Mouse (Mus musculus) yolk sac, embryonic 10.5 days (tissue): ENCODE data around the gene Ky.
A peak's percentile ranks its signal among the peaks of the same experiment; 100 is the strongest.

Source experiments
- DNase-seq: peaks from one replicate; pipeline ENCODE4 v3.0.0-alpha.2; 2017; ENCODE audit warnings: low spot score

The Ky gene

DNA sequence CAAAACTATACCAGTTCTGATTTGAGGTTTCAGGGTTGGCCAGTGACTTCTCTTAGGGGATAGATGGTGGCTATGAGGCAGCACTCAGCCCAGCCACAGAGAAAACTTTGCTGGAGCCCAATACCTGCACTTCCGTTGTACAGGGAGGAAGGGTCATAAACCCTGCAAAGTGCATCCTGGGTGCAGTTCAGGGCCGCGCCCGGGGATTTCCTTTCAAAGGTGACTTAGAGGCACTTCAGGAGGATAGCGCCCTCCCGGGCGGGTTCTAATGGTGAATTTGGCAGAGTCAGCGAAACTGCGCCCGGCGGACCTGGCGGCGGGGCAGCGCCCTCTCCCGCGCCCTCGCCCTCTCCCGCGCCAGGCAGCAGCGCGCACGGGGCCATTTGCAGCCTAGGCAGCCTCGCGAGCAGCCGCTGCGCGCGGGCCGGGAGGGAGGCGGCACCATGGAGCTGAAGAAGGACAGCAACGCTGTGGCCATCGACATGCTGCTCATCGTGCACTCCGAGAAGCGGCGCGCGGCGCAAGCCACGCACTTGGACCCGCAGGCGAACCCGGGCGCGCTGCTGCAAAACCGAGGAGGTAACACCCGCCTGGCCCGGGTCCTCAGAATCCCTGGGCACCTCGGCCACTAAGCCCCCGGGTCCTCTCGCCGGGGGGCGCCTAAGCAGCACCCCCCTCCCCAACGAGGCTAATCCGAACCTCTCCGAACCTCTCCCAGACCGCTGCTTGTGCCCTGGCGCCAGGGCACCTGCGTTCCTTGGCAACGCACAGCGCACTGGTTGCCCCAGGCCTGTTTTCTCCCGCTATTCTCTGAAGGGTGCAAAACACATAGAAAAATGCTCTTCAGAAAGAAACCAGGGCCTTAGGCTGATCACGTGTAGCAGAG is at the start of gene Ky:
Gene Ky, plus strand, starts transcription at position 51 of the 886 bp plus-strand sequence.
- peak; percentile 66 for DNase-seq

DNA sequence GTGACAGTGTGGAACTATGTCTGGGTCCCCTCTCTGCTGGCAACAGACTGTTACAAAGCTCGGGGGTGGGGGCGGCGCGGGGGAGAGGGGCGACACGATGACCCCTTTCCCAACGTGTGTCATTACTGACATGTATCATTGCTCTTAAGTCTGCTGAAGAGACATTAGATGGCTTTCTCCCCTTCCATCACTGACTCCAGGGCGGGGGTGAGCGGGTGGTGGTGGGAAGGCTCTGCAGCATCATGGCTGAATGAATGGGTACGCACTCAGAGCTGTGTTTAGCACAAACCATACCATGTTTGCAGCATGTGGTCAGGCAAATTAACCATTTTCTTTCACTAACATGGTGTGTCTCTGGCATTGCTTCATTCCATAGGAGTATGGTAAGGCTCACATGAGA is 43.3 kb upstream of the Ky start:
- DNase-seq, result no peak

- no peak for DNase-seq
Observed at GRCm38 (mm10) chr9:102465044-102465443, 40.5 kb upstream of the Ky start.

DNA sequence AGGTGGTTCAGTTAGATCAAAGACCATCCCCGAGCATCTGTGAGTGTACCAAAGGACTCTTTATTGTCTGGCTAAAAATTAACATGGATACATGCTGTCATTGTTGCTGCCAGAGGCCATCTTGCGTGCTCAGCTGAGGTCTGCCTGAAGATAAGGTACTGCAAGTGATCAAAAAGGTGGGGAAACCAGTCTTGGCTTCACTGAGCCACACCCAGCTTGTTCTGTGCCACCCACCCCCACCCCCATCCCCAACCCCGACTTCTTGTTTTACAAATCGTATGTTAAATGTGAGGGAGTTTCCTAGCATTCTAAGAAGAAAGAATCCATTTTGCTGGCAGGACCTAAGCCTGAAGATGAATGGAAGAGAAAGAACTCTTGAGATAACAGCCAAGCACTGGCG is 39.8 kb upstream of the Ky start:
- DNase-seq, result no peak

DNA sequence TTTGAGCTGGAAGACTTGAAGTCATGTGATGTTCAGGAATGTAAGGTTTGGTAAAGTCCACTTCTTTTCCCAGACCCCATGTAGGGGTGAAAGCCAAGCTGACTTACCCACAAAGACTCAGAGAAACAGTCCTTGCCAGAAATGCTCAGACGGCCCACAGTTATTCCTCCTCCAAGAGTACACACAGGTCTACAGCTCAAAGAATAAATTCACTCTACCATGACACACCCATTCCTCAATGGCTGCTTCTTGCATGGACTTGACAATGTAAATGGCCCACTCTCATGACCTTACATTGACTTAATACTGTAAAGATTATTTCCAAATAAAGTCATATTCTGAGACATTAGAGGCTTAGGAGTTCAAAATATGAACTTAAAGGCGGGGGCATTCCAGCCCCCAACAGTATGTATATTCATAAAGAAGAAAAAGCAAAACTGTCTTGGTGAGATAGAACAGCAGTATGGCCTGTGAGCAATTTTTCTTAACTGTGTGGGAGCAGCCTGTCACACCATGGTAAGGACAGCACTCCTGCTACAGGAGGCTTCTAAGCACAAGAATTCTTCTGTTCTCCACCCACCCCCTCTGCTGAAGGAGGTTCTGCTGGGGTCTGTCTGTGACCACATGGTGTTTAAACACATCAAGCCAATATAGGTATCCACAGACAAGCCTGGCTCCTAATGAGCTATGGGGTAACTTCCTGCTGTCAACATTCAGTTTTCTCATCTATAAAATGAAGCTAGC is 35.3 kb upstream of the Ky start:
- DNase-seq, result no peak

GRCm38 (mm10) chr9:102477767-102478450 is 27.6 kb upstream of the Ky start:
- no peak for DNase-seq

- DNase-seq, result no peak
Observed at GRCm38 (mm10) chr9:102478451-102478835, 27.1 kb upstream of the Ky start.

- DNase-seq, result no peak
Observed at GRCm38 (mm10) chr9:102479022-102479421, 26.5 kb upstream of the Ky start.

DNA sequence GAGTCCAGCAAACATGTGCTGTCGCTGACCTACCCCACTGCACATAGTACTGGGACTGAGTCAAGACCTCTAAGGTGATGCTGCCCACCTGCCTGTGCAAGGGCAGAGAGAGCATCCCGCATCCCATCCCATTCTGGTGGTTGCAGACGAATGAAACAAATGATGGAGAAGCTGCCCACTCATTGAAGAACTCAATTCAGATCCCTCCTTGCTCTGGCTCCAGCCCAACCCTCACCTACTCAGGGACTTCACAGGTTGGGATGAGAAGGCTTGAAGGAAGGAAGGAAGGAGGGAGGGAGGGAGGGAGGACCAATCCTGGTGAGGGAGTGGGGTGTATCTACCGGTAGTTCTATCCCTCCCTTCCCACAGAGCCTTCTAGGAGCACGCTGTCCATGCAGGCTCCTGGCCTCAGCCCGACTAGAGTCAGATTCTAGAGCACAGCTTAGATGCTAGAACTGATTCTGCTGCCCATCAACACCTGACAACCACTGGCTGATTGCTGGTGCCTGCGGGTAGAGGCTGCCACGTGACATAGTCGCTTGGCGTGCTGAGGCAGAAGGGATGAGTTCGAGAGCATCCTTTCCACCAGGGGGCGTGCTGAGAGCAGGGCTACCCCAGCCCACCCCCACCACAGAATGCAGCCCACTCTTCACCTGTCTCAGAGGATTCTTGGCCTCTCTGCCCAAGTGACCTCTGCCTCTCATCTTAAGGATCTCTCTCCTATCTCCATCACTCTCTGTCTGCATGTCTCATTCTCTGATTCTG is 13.3 kb upstream of the Ky start:
- no peak for DNase-seq

GRCm38 (mm10) chr9:102493044-102493443 is 12.5 kb upstream of the Ky start:
- no peak for DNase-seq

DNA sequence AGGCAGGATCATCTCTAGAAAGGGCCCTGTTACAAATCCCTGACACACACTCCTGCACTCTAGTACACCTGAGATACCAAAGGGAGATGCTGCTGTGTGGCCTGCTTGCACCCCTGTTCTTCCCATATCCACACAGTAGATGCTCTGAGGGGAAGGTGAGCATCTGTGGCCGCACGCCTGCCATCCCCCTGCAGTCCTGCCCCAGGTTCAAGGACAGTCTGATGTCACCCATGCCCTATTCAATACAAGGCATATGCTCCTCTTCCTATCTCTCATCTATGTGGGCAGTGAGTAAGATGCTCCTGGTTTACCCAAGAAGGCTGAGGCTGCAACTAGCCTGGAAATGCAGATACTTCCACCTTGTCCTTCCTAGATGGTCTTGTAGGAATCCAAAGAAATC is 11.6 kb upstream of the Ky start:
- no peak for DNase-seq

GRCm38 (mm10) chr9:102494454-102494853 is 11.1 kb upstream of the Ky start:
- DNase-seq, result no peak

- no peak for DNase-seq
Observed at GRCm38 (mm10) chr9:102495266-102495665, 10.3 kb upstream of the Ky start.

DNA sequence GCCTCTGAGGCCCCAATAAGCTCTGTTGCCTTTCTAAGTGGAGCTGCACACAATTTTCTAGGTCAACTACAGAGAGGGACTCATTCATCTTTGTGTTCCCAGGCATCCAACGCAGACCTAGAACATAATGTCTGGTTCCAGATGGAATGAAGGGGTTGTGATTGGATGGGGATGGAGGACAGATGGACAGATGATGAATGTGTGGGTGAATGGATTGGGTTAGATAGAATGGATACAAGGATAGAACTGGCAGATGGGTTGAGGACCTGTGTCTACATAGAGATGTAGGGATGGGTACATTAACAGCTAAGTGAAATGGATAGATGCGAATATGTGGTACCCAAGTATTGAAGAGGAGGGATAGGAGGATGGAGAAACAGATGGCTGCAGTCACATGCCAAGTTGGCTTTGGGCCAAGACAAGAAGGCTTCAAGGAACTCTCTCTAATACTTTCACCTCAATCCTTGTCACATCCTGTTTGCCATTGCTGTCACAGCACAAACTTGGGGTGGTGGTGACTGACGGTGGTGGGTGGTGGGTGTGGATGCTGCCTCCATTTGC is 9.0 kb upstream of the Ky start:
- no peak for DNase-seq

- DNase-seq, result no peak
Observed at GRCm38 (mm10) chr9:102497089-102497690, 8.4 kb upstream of the Ky start.

GRCm38 (mm10) chr9:102497833-102498430 is 7.6 kb upstream of the Ky start:
- no peak for DNase-seq

DNA sequence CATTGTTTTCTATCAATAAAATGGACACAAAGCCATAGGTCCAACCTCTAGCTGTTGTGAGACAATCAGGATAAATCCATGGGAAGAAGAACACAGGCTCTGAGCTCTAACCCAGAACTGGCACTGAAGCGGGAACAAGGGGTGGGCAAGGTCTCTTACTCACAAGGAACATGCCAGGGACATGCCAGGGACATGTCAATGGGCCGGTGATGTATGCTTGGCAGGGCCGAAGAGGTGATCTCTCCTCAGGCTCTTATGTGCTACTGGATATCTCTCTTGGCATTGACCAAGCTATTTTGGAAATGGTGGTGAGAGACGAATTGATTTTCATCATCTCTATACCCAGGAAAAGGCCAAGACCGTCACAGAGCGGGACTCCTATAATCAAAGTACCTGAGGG is 6.8 kb upstream of the Ky start:
- DNase-seq, result no peak

GRCm38 (mm10) chr9:102499266-102499665 is 6.3 kb upstream of the Ky start:
- peak; percentile 15 for DNase-seq

DNA sequence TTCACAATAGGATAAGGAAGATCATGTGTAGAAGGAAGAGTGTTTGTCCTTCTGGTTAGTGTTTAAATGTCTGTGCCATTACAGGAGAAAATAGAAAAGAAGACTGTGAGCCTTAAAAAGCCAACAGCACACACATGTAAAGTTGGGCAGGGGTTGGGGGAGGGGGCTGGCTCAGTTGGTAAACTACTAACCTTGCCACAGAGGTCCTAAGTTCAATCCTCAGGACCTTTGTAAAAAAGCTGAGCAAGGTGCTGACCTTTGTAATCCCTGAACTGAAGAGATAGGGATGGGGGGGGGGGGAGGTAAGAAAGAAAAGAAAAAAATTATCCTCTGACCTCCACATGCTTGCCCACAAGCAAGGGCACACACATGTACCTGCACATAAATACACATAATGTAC is 5.8 kb upstream of the Ky start:
- DNase-seq, result peak; percentile 69

- DNase-seq, result no peak
Observed at GRCm38 (mm10) chr9:102501113-102501512, 4.4 kb upstream of the Ky start.
